Mouse (Mus musculus) erythroid progenitor cell, adult 5-6 weeks (primary cell): Measurements from ENCODE around the gene Ezh2. TPM values are rescaled to one million over a fixed set of nuclear protein-coding genes. Genes with fewer than 3 reads are reported as not detected.

ENCODE experiments used
- ATAC-seq: replicated peaks from 2 replicates; pipeline ENCODE4 v1.8.0; 2016; ENCODE audit warnings: moderate number of reproducible peaks, mild to moderate bottlenecking, moderate TSS enrichment, inconsistent platforms; ENCODE audit not compliant: poor library complexity, low FRiP score, severe bottlenecking
- total RNA-seq, 2 experiments: library from RNA; stranded (forward) in 1 of 2; stranded (reverse) in 1 of 2; fragments of 150-400 nt in 1 of 2; fragments of 186-747, 209-891 nt in 1 of 2; gene quantifications; 2 replicates each; pipeline versions ENCODE4 v1.2.3 to v1.2.4; 2015 to 2017; ENCODE audit warnings: low replicate concordance in 2 of 2

The Ezh2 gene
- total RNA-seq, 2 experiments from 2014 or later = 659 to 773 TPM

GRCm38 (mm10) chr6:47560407-47560806 is 34.7 kb downstream of the Ezh2 start:
- no peak for ATAC-seq

- no peak for ATAC-seq
Measured at GRCm38 (mm10) chr6:47559287-47559686, 35.9 kb downstream of the Ezh2 start.

- no peak for ATAC-seq
Measured at GRCm38 (mm10) chr6:47552280-47552679, 42.9 kb downstream of the Ezh2 start.

- no peak for ATAC-seq
Measured at GRCm38 (mm10) chr6:47535333-47535732, 59.8 kb downstream of the Ezh2 start.

GRCm38 (mm10) chr6:47532547-47532946 is 62.6 kb downstream of the Ezh2 start:
- ATAC-seq = no peak

GRCm38 (mm10) chr6:47527655-47528054 is 67.5 kb downstream of the Ezh2 start:
- ATAC-seq = no peak

- ATAC-seq = no peak
Measured at GRCm38 (mm10) chr6:47527129-47527528, 68.0 kb downstream of the Ezh2 start.

- ATAC-seq = no peak
Measured at GRCm38 (mm10) chr6:47526446-47526845, 68.7 kb downstream of the Ezh2 start.

GRCm38 (mm10) chr6:47525041-47525440 is 70.1 kb downstream of the Ezh2 start:
- ATAC-seq = no peak

- no peak for ATAC-seq
Measured at GRCm38 (mm10) chr6:47522431-47522830, 72.7 kb downstream of the Ezh2 start.

- no peak for ATAC-seq
Measured at GRCm38 (mm10) chr6:47520030-47520429, 75.1 kb downstream of the Ezh2 start.

GRCm38 (mm10) chr6:47494562-47494961 is 100.6 kb downstream of the Ezh2 start:
- no peak for ATAC-seq

GRCm38 (mm10) chr6:47482027-47482426 is 113.1 kb downstream of the Ezh2 start:
- ATAC-seq = no peak

Other genes with a start within 250 kb of the Ezh2 start
- gene Cul1, start 141.9 kb downstream of the Ezh2 start, total RNA-seq (2015; ENCODE audit: low replicate concordance) = 195 and 263 TPM in 2 replicates
- gene Cul1, start 141.9 kb downstream of the Ezh2 start, total RNA-seq (2017; ENCODE audit: low replicate concordance) = 75.3 and 91.0 TPM in 2 replicates
- gene Pdia4, start 218.1 kb upstream of the Ezh2 start, total RNA-seq (2015; ENCODE audit: low replicate concordance) = 16.9 and 31.9 TPM in 2 replicates
- 28.1 and 34.0 TPM in 2 replicates for gene Pdia4, start 218.1 kb upstream of the Ezh2 start, total RNA-seq (2017; ENCODE audit: low replicate concordance)
- gene Zfp786, start 235.5 kb upstream of the Ezh2 start, total RNA-seq (2015; ENCODE audit: low replicate concordance) = not detected in 2 replicates
- gene Zfp786, start 235.5 kb upstream of the Ezh2 start, total RNA-seq (2017; ENCODE audit: low replicate concordance) = not detected in 2 replicates
- 1.1 and 4.2 TPM in 2 replicates for gene Zfp398, start 240.3 kb upstream of the Ezh2 start, total RNA-seq (2015; ENCODE audit: low replicate concordance)
- 1.6 and 2.1 TPM in 2 replicates for gene Zfp398, start 240.3 kb upstream of the Ezh2 start, total RNA-seq (2017; ENCODE audit: low replicate concordance)